Mouse (Mus musculus): Measurements from ENCODE around the gene Kif1c.

GRCm38 (mm10) chr11:70770804-70771203, 70.5 kb downstream of the Kif1c start:
- no peak for TF ChIP-seq CTCF (IDR thresholded peaks at IDR 0.05; ENCODE audit: extremely low read depth, insufficient read length, insufficient replicate concordance, low read depth, low read length)
- TF ChIP-seq POLR2A (IDR thresholded peaks at IDR 0.05; ENCODE audit: low read depth, low read length) = no peak

All from small intestine, adult 2 months (tissue).